Mouse (Mus musculus): ENCODE data around the gene Kctd21. TPM values are rescaled to one million over a fixed set of nuclear protein-coding genes. Genes with fewer than 3 reads are reported as not detected.

The Kctd21 gene
- polyA plus RNA-seq, 1 experiment from 2014 or later, result 3.5 TPM

DNA sequence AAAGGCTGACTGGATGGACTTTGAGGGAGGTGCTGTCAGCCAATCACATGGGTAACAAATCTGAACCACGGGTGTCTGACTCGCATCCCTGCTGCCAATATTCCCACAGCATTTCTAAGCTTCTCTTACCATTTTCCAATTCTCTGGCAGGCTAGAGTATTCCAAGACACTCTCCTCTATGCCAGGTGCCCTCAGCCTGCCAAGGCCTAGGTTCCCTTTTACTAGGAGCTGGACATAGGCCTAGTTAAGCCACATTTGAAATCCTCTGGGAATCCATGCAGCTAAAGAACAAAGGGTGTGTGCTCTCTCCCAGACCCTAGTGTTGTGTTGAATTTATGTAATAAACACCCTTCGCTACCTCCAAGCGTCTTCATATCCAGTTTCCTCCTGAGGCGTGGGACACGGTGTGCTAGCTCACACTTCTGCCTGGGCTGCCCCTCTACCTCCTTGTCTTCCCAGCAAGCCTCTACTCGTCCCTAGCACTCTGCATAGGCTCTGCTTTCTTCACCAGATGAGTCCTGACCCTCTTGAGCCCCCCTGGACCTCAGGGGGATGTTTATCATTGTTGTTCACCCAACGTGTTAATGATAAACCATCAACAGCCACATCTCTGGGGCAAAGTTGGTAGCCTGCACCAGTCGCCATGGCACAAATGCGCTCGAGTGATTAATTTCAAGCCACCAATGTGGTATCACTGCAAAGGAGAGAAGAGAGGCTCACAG lies 19.8 kb downstream of the Kctd21 start:
- no peaks in the 10 kb centered on the region for H3K9me3 ChIP-seq (replicated peaks)
- peaks cover 14% of the 10 kb centered on the region for H3K4me1 ChIP-seq (replicated peaks)
- no peak overlapping the region for H3K4me2 ChIP-seq
- ATAC-seq (replicated peaks; ENCODE audit: insufficient number of reproducible peaks, insufficient read depth, low FRiP score, low read depth), result no peak
- no peak overlapping the region for H3K27ac ChIP-seq
- H3K36me3 ChIP-seq, result 0 out of 2 replicates have a peak, but pooled peaks cover 4% of the 10 kb centered on the region
- H3K27me3 ChIP-seq, result no peaks in the 10 kb centered on the region
- WGBS, result 82% methylated on average over 11 of the region's 11 CpGs
- no peak overlapping the region for H3K9ac ChIP-seq
- no peak overlapping the region for H3K4me3 ChIP-seq

DNA sequence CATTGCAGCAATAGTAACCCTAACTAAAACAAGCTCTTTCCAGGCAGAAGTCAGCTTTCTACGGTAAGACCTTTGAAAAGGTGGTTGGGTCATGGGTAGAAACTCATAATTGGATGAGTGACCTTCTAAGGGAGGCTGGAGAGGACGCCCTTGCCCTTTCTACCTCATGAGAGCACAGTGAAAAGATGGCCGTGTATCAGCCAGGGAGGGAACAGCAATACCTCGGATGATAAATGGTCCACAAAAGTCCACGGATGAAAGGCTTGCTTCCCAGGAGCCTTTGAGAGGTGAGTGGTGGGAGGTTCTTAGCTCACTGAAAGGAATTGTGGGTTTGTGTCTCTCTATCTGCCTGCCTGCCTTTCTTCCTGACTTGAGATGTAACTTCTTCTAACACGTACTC lies 21.2 kb downstream of the Kctd21 start:
- H3K4me2 ChIP-seq, result no peak overlapping the region
- H3K4me3 ChIP-seq, result no peak overlapping the region
- H3K9me3 ChIP-seq (replicated peaks), result no peaks in the 10 kb centered on the region
- H3K27ac ChIP-seq, result no peak overlapping the region
- no peak for ATAC-seq (replicated peaks; ENCODE audit: insufficient number of reproducible peaks, insufficient read depth, low FRiP score, low read depth)
- peaks cover 14% of the 10 kb centered on the region for H3K4me1 ChIP-seq (replicated peaks)
- H3K9ac ChIP-seq, result no peak overlapping the region
- 90% methylated on average over 6 of the region's 6 CpGs for WGBS
- H3K36me3 ChIP-seq, result 0 out of 2 replicates have a peak, but pooled peaks cover 2% of the 10 kb centered on the region
- H3K27me3 ChIP-seq, result no peaks in the 10 kb centered on the region

- Histone ChIP-seq H3K4me2 (peak overlapping the region; percentile 21), H3K27ac (peak overlapping the region; percentile 59), H3K4me1 (replicated peaks) (peaks cover 14% of the 10 kb centered on the region), H3K9ac (no peak overlapping the region), H3K9me3 (replicated peaks) (no peaks in the 10 kb centered on the region), H3K4me3 (no peak overlapping the region), H3K36me3 (no peaks in the 10 kb centered on the region), H3K27me3 (no peaks in the 10 kb centered on the region)
- peak; percentile 45; the same call in 1 of the 2 replicates for ATAC-seq (replicated peaks; ENCODE audit: insufficient number of reproducible peaks, insufficient read depth, low FRiP score, low read depth)
- WGBS, result 21% methylated on average over 13 of the region's 13 CpGs
These were observed 23.1 kb downstream of the Kctd21 start for GRCm38 (mm10) chr7:97355068-97355841.

GRCm38 (mm10) chr7:97356253-97356652 lies 24.1 kb downstream of the Kctd21 start:
- WGBS, result 61% methylated on average over 5 of the region's 5 CpGs
- H3K9ac ChIP-seq, result no peak overlapping the region
- no peak overlapping the region for H3K4me3 ChIP-seq
- H3K4me2 ChIP-seq, result no peak overlapping the region
- H3K4me1 ChIP-seq (replicated peaks), result peaks cover 14% of the 10 kb centered on the region
- H3K27ac ChIP-seq, result peak overlapping the region; percentile 27
- no peaks in the 10 kb centered on the region for H3K36me3 ChIP-seq
- no peaks in the 10 kb centered on the region for H3K9me3 ChIP-seq (replicated peaks)
- ATAC-seq (replicated peaks; ENCODE audit: insufficient number of reproducible peaks, insufficient read depth, low FRiP score, low read depth), result no peak
- no peaks in the 10 kb centered on the region for H3K27me3 ChIP-seq

GRCm38 (mm10) chr7:97356875-97357276 lies 24.7 kb downstream of the Kctd21 start:
- 70% methylated on average over 5 of the region's 5 CpGs for WGBS
- H3K27me3 ChIP-seq, result no peaks in the 10 kb centered on the region
- H3K4me1 ChIP-seq (replicated peaks), result peaks cover 14% of the 10 kb centered on the region
- no peak overlapping the region for H3K9ac ChIP-seq
- ATAC-seq (replicated peaks; ENCODE audit: insufficient number of reproducible peaks, insufficient read depth, low FRiP score, low read depth), result no peak
- 0 out of 2 replicates have a peak overlapping the region, but pooled peaks have one; percentile 27 for H3K27ac ChIP-seq
- H3K9me3 ChIP-seq (replicated peaks), result no peaks in the 10 kb centered on the region
- no peak overlapping the region for H3K4me2 ChIP-seq
- no peak overlapping the region for H3K4me3 ChIP-seq
- no peaks in the 10 kb centered on the region for H3K36me3 ChIP-seq

DNA sequence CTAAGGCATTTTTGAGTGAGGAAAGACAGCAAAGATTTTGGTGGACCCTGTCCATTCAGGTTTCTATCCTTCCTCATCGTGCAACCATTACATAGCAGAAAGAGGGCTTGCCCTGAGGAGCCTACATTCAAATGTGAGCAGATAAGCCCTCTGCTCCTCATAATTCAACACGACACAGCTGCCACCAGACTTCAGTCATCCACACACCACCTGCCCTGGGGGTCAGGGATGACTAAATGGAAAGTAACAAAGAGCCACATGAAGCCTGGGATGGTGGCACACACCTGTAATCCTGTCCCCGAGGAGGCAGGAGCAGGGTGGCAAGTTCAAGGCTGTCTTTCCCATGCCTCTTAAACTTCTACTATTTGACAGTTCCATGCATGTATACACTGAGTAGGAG lies 25.7 kb downstream of the Kctd21 start:
- WGBS, result 66% methylated on average over 3 of the region's 3 CpGs
- H3K4me3 ChIP-seq, result no peak overlapping the region

GRCm38 (mm10) chr7:97358347-97358746 lies 26.2 kb downstream of the Kctd21 start:
- H3K27me3 ChIP-seq, result no peaks in the 10 kb centered on the region
- no peak overlapping the region for H3K4me2 ChIP-seq
- 77% methylated on average over 4 of the region's 4 CpGs for WGBS
- no peak for ATAC-seq (replicated peaks; ENCODE audit: insufficient number of reproducible peaks, insufficient read depth, low FRiP score, low read depth)
- H3K9me3 ChIP-seq (replicated peaks), result no peaks in the 10 kb centered on the region
- no peak overlapping the region for H3K9ac ChIP-seq
- peaks cover 14% of the 10 kb centered on the region for H3K4me1 ChIP-seq (replicated peaks)
- no peak overlapping the region for H3K4me3 ChIP-seq
- H3K36me3 ChIP-seq, result no peaks in the 10 kb centered on the region
- no peak overlapping the region for H3K27ac ChIP-seq

More for the DNA sequence above, 25.7 kb downstream of the Kctd21 start:
- Histone ChIP-seq H3K27ac (no peak overlapping the region), H3K36me3 (no peaks in the 10 kb centered on the region), H3K9me3 (replicated peaks) (no peaks in the 10 kb centered on the region), H3K27me3 (no peaks in the 10 kb centered on the region), H3K4me1 (replicated peaks) (peaks cover 14% of the 10 kb centered on the region), H3K9ac (no peak overlapping the region), H3K4me2 (no peak overlapping the region)
- ATAC-seq (replicated peaks; ENCODE audit: insufficient number of reproducible peaks, insufficient read depth, low FRiP score, low read depth), result no peak

DNA sequence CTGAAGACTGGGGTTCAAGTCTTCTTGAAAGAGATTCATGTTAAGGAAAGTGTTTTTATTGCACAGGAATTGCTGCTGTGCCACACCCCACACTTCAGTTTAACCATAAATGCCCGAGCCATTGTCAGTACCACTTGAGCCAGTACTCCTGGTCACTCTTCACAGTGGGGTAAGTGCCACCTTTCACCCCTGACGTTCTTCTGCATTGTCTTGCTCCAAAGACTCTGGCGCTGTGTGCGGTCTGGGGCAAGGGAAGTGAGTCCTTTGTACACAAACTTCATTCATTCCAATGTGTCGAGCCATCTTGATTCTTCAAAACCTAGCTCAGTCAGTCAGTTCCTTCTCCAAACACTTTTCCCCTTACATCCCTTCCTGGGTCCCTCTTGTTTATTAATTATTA lies 28.0 kb downstream of the Kctd21 start:
- Histone ChIP-seq H3K4me1 (replicated peaks) (peaks cover 11% of the 10 kb centered on the region), H3K27ac (no peak overlapping the region), H3K36me3 (no peaks in the 10 kb centered on the region), H3K9ac (no peak overlapping the region), H3K9me3 (replicated peaks) (no peaks in the 10 kb centered on the region), H3K27me3 (no peaks in the 10 kb centered on the region), H3K4me2 (no peak overlapping the region), H3K4me3 (no peak overlapping the region)
- WGBS, result 74% methylated on average over 5 of the region's 5 CpGs
- ATAC-seq (replicated peaks; ENCODE audit: insufficient number of reproducible peaks, insufficient read depth, low FRiP score, low read depth), result no peak

DNA sequence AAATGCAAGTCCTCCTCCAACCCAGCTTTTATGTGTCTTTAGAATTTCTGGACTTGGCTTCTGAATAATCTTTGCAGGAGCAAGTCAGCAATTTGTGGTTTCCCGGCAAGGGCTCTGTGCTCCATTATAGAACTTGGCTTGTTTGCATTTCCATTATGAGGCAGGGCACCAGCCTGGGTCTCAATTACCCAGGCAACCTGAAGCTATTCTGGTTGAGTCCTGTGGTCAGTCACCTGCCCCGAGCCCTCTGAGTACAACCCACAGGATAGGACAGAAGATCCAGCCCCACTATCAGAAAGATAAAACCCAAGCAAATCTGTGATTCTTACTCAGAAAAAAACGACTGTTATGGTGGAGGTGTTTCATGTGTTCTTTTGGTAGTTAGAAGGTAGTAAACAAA lies 28.8 kb downstream of the Kctd21 start:
- H3K36me3 ChIP-seq, result no peaks in the 10 kb centered on the region
- no peak overlapping the region for H3K4me2 ChIP-seq
- no peak overlapping the region for H3K27ac ChIP-seq
- H3K27me3 ChIP-seq, result no peaks in the 10 kb centered on the region; the same call in 1 of the 2 replicates
- WGBS, result 55% methylated on average over 3 of the region's 3 CpGs
- H3K4me1 ChIP-seq (replicated peaks), result peaks cover 4% of the 10 kb centered on the region; the same call in 1 of the 2 replicates
- no peak overlapping the region for H3K4me3 ChIP-seq
- ATAC-seq (replicated peaks; ENCODE audit: insufficient number of reproducible peaks, insufficient read depth, low FRiP score, low read depth), result no peak
- no peaks in the 10 kb centered on the region for H3K9me3 ChIP-seq (replicated peaks)
- H3K9ac ChIP-seq, result no peak overlapping the region

- H3K4me2 ChIP-seq, result no peak overlapping the region
- H3K4me1 ChIP-seq (replicated peaks), result no peaks in the 10 kb centered on the region
- no peak overlapping the region for H3K4me3 ChIP-seq
- H3K9me3 ChIP-seq (replicated peaks), result no peaks in the 10 kb centered on the region
- ATAC-seq (replicated peaks; ENCODE audit: insufficient number of reproducible peaks, insufficient read depth, low FRiP score, low read depth), result no peak
- H3K9ac ChIP-seq, result no peak overlapping the region
- no peak overlapping the region for H3K27ac ChIP-seq
- 27% methylated on average over 4 of the region's 4 CpGs for WGBS
- H3K27me3 ChIP-seq, result no peaks in the 10 kb centered on the region; the same call in 1 of the 2 replicates
- no peaks in the 10 kb centered on the region for H3K36me3 ChIP-seq
These were observed 29.3 kb downstream of the Kctd21 start for GRCm38 (mm10) chr7:97361467-97361866.

DNA sequence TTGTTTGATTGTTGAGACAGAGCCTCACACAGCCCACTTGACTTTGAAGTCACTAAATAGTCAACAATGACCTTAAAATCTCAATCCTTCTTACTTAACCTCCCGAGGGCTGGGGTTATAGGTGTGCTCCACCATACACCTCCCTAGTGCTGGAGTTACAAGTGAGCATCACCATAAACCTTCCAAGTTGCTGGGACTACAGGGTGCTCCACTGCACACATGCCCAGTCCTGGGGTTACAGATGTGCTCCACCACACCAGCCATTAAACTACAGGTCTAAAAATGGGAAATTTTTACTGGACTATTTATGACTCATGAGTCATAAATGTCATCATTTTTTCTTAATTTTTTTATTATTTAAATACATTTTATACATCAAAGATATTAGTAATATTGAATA lies 33.8 kb downstream of the Kctd21 start:
- WGBS, result 60% methylated on average over 1 of the region's 1 CpGs

More for the DNA sequence above, 33.8 kb downstream of the Kctd21 start:
- H3K4me2 ChIP-seq, result no peak overlapping the region
- no peaks in the 10 kb centered on the region for H3K36me3 ChIP-seq
- no peaks in the 10 kb centered on the region for H3K9me3 ChIP-seq (replicated peaks)
- H3K4me3 ChIP-seq, result no peak overlapping the region
- no peak overlapping the region for H3K27ac ChIP-seq
- no peak overlapping the region for H3K9ac ChIP-seq
- H3K4me1 ChIP-seq (replicated peaks), result peaks cover 1% of the 10 kb centered on the region
- ATAC-seq (replicated peaks; ENCODE audit: insufficient number of reproducible peaks, insufficient read depth, low FRiP score, low read depth), result no peak
- H3K27me3 ChIP-seq, result no peaks in the 10 kb centered on the region; the same call in 1 of the 2 replicates
